Mouse (Mus musculus) cortical plate, adult 2 months (tissue): Measurements from ENCODE around the gene Ddx50. TPM values are rescaled to one million over a fixed set of nuclear protein-coding genes. Genes with fewer than 3 reads are reported as not detected.

Source experiments
- H3K27ac ChIP-seq: fragments of 200-500 bp; 2 replicates; pipeline ENCODE4 v1.5.1; 2012; ENCODE audit warnings: low read length, control low read depth, inconsistent platforms; ENCODE audit not compliant: insufficient read depth
- H3K4me1 ChIP-seq: fragments of 200-500 bp; 2 replicates; pipeline ENCODE4 v1.6.1; 2011; ENCODE audit warnings: low read length; ENCODE audit not compliant: control insufficient read depth, insufficient read depth
- H3K4me3 ChIP-seq: fragments of 200-500 bp; 2 replicates; pipeline ENCODE4 v1.5.1; 2011; ENCODE audit warnings: mild to moderate bottlenecking, low read length, control low read depth; ENCODE audit not compliant: insufficient read depth
- CTCF ChIP-seq: fragments of 200-500 bp; IDR thresholded peaks from 2 replicates; pipeline ENCODE4 v1.5.1; 2011; ENCODE audit warnings: mild to moderate bottlenecking, control low read depth, low read length; ENCODE audit not compliant: insufficient read depth; ENCODE audit errors: extremely low read depth
- POLR2A ChIP-seq: fragments of 200-500 bp; IDR thresholded peaks from 2 replicates; pipeline ENCODE4 v1.6.1; 2011; ENCODE audit warnings: mild to moderate bottlenecking, low read length, control low read depth; ENCODE audit not compliant: insufficient read depth; ENCODE audit errors: extremely low read depth
- polyA plus RNA-seq: library from polyadenylated mRNA; depleted of rRNA; stranded (reverse); fragments of >200 nt; gene quantifications from 2 replicates; pipeline ENCODE4 v1.2.3, GENCODE M21; 2012; rRNA removed

Ddx50 gene
- polyA plus RNA-seq, 1 experiment, result 77.5 TPM

DNA sequence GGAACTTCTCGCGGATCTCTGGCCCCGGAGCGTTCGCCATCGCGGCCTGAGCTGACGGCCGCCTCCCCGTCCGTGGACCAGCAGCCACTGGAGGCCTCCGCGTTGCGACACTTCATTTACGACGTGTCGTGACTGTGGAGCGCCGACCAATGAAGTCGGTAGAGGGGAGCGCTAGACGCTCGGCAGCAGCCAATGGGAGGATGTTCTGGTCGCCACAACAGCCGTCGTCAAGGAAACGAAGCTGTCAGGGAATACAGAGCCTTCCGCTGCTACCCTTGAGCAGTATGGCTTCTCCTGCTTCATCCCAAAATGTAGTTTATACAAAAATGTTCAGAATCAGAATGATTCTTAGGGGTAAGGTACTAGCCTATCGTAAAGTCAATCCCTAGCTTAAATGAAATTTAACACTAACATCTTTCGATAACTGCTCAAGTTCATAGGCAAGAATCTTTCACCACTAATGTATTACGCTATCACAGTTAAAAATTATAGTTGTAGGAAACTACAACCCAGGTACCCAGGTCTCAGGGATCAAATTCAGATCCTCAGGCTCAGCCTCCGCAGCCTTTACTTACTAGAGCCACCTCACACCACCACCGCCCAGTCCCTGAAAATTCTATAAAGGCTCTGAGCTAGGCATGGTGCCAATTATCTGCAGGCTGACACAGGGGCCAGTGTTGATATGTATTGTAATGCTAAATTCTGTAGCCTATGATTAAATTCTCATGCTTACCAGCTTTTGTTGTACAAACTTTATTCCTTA is 72.5 kb downstream of the Ddx50 start, which contains the start of gene Kif1bp:
Gene Kif1bp (minus strand): TSS at position 120 of the 763 bp plus-strand sequence.
- Histone ChIP-seq H3K27ac (peak within 1 kb of the TSS; percentile 51), H3K4me3 (peak within 1 kb of the TSS; percentile 90), H3K4me1 (peaks cover 4% of the 10 kb centered on the region; the same call in 1 of the 2 replicates)
- TF ChIP-seq POLR2A (peak; percentile 94), CTCF (no peak)

- peaks cover 4% of the 10 kb centered on the region; the same call in 1 of the 2 replicates for H3K4me1 ChIP-seq
- TF ChIP-seq CTCF (no peak), POLR2A (no peak)
- H3K4me3 ChIP-seq, result peak overlapping the region; percentile 90
- peak overlapping the region; percentile 51 for H3K27ac ChIP-seq
Observed at GRCm38 (mm10) chr10:62577673-62578337, 73.2 kb downstream of the Ddx50 start.

- TF ChIP-seq CTCF, result no peak
- TF ChIP-seq POLR2A, result no peak
- Histone ChIP-seq H3K4me1 (peaks cover 4% of the 10 kb centered on the region; the same call in 1 of the 2 replicates), H3K27ac (no peak overlapping the region), H3K4me3 (no peak overlapping the region)
Observed at GRCm38 (mm10) chr10:62575001-62575400, 76.0 kb downstream of the Ddx50 start.

GRCm38 (mm10) chr10:62570126-62570871 is 80.7 kb downstream of the Ddx50 start:
- TF ChIP-seq POLR2A (no peak), CTCF (no peak)

DNA sequence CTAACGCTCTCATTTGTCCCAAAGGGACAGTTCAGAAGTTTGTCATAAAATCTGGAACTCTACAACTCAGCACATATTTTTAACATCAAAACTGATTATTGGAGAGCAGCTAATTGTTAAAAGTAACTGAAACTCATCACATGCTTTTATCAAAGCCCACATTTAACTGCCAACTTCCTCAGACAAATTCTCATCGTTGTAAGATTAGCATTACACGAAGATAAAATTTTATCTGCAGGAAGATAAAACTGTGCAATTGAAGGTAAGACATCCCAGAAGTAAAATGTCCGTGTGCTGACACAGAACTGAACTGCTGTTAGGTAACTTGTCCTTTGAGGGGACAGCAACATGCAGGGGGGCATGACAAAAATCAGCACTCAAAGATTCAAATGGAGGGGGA is 82.2 kb downstream of the Ddx50 start:
- Histone ChIP-seq H3K4me3 (no peak overlapping the region), H3K27ac (no peak overlapping the region), H3K4me1 (no peaks in the 10 kb centered on the region)
- no peak for TF ChIP-seq CTCF

More at GRCm38 (mm10) chr10:62570126-62570871, 80.7 kb downstream of the Ddx50 start:
- no peaks in the 10 kb centered on the region for H3K4me1 ChIP-seq
- H3K4me3 ChIP-seq, result no peak overlapping the region
- no peak overlapping the region for H3K27ac ChIP-seq

Other genes with a start within 250 kb of the Ddx50 start
- 18.5 and 18.6 TPM in 2 replicates for gene Hkdc1, start 228.7 kb downstream of the Ddx50 start, polyA plus RNA-seq
- 1.2 and 1.3 TPM in 2 replicates for gene 4930507D05Rik, start 201.7 kb downstream of the Ddx50 start, polyA plus RNA-seq
- 30.2 and 32.2 TPM in 2 replicates for gene Supv3l1, start 201.5 kb downstream of the Ddx50 start, polyA plus RNA-seq
- 41.1 and 41.7 TPM in 2 replicates for gene Vps26a, start 164.4 kb downstream of the Ddx50 start, polyA plus RNA-seq
- 13.7 and 15.8 TPM in 2 replicates for gene Srgn, start 123.8 kb downstream of the Ddx50 start, polyA plus RNA-seq
- 141 and 142 TPM in 2 replicates for gene Kif1bp, start 72.8 kb downstream of the Ddx50 start, polyA plus RNA-seq
- gene Ddx21, start 48.9 kb downstream of the Ddx50 start, polyA plus RNA-seq, result 16.0 and 17.4 TPM in 2 replicates
- 3.3 and 4.8 TPM in 2 replicates for gene Stox1, start 74.9 kb upstream of the Ddx50 start, polyA plus RNA-seq
- gene Ccar1, start 141.1 kb upstream of the Ddx50 start, polyA plus RNA-seq, result 29.9 TPM in 2 replicates